Mouse (Mus musculus): ENCODE measurements at regions not wholly inside any gene's neighbourhood (a gene's known extent, or its start where the extent isn't known, plus 50 kb on each side); places are given as distances from the start of the nearest gene placed in this dataset.

DNA sequence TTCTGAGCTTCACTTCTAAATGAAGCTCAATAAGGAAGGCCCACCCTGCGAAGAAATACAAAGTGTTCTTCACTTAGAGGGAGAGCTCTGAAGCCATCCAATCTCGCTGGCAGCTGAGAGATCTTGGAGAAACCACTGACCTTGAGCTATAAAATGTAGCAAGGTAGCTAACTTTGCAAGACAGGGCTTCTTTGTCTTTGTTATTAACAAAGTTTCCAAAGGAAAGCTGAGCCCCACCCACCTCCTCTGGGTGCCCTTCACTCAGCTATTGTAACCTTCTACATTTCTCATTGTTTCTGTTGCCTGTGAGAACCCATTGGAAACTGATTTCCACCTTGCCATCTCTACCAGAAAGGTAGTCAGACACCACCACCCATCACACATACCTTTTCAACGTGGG, 57.2 kb upstream of the Usp9x start:
- no peak for DNase-seq (ENCODE audit: low spot score)

DNA sequence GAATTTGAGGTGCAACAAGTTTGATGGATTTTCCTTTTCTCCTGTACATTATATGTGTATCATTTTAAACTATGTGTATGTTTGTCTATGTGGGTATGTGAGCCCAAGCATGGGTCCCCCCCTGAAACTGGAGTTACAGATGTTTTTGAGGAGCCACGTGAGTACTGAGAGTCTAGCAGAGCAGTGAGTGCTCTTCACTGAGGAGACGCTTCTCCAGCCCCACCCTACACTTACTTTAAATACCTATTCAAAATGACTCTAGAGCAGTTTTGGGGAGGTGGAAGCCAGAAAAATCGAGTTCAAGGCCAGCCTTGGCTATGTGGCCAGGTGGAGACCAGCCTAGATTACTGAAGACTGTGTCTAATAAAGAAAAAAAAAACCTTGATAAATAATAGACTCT, 58.2 kb upstream of the Usp9x start:
- DNase-seq (ENCODE audit: low spot score): no peak

GRCm38 (mm10) chrX:12990777-12991176, 80.5 kb upstream of the Usp9x start:
- DNase-seq (ENCODE audit: low spot score): no peak

- DNase-seq (ENCODE audit: low spot score): no peak
Measured at GRCm38 (mm10) chrX:12977676-12978075, 93.6 kb upstream of the Usp9x start.

DNA sequence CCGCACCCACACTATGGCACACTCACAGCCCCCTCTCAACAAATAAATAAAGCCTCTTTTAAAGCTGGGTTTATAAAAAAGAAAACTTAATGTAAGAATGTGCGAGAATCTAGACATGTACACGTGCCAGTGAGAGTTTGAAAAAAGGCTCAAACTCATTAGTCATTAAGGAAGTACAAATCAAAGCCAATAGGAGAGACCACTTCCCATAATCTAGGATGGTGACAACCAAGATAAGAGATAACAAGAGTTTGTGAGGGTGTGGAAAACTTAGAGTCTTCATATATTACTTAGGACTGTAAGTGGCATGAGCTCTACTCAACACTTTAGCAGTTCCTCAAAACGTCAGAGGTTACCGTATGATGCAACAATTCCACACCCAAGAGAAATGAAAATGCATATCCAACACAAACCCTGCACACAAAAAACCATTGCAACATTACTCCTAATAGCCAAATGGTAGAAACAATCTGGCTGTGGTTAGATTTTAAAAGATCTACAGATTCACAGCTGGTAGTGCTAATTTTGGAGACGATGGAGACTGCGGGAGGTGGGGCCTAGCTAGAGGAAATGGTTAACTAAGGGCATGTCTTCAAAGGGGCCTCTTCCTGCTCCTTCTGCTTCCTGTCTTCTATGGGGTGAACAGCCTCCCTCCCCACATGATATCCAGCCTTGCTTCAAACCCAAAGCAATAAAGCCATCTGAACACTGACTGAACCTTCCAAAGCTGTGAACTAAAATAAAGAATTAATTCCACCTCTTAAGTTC, 102.1 kb upstream of the Usp9x start:
- no peak for DNase-seq (ENCODE audit: low spot score)

DNA sequence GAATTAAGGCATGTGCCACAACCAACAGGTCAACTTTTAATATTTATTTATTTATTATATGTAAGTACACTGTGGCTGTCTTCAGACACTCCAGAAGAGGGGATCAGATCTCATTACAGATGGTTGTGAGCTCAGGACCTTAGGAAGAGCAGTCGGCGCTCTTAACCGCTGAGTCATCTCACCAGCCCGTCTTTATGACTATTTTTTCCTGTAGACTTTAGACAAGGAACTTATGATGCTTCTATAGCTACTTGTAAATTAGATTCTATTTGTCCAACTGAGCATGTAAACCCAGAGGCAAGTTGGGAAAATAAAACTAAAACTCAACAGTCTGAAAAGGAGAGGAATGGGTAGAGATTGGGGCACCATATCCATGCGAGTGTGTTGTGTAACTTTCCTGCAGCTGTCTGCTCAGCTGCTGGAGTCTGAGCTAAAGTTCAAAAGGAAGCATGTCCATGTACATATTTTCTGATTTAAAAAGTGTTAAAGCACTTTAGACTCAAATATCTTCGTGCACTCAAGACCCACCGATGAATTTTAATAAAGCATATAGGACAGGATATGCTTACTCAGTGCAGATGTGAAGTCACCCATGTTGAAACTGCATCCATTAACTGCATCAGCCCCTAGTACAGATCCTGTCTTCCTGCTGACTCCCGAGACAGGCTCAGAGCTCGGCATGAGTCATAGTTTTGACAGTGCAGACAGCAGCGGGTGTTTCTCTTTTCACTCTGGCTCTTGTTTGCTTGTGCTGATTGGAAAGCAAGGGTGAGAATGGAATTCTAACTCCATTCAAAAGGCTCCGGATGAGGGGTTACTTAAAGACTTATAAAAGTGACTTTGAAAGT, 111.6 kb upstream of the Usp9x start:
- no peak for DNase-seq (ENCODE audit: low spot score)

DNA sequence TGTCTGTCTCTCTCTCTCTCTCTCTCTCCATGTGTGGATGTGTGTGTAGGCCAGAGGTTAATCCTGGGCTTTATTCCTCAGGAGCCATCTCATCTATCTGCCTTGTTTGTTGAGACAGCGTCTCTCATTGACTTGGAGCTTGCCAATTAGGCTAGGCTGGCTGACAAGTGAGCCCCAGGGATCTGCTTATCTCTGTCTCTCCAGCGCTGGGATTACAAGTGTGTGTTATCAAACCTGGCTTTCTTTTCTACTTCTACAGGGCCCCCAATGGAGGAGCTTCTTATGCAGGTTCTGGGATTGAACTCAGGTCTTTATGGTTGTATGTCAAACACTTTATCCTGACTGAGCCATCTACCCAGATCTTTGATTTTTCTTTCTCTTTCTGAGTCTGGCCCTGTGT, 112.4 kb upstream of the Usp9x start:
- no peak for DNase-seq (ENCODE audit: low spot score)

DNA sequence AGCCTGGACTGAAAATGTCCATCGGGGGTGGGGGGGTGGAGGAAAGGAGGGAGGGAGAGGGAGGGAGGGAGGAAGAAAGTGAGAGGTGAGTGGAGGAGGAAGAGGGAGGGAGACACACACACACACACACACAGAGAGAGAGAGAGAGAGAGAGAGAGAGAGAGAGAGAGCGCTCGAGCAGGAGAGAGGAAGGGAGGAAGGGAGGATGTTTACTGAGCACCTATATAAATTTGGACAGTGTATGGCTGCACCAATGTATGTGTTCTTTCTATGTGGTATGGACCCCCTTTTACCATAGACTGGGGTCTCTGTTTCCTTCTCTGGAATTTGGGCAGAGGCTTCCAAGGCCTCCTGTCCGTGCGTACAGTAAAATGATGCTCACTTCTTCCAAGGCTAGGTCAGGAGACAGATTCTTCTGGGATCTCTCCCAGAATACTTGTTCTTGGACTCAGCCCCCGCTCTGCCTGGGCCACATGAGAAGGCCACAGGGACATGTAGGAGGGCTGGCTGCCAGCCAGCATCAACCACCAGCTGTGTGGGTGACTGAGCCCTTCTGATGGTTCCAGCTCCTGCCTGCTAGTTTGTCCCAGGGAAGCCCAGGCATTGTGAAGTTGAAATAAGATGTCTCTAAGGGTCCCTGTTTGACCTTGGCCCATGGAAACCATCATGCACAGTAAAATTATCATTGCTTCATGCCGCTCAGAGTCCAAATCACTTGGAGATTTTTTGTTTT, 120.2 kb upstream of the Usp9x start:
- no peak for DNase-seq (ENCODE audit: low spot score)

DNA sequence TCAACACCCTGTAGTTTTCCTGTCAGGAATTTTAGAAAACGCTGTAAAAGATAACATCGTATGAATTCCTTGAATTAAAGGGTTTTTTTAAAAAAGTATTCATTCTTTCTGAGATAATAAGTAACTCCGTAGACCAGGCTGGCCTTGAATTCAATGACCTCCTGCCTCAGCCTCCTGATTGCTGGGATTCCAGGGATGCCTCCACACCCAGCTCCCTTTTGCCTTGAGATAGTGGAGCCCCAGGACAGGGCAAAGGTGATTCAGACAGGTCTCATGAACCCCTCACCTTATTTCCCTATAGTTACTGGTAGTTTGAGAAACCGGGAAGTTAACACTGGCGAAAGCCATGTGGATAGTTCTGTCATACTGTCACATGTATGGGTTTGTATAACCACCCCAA, 128.8 kb upstream of the Usp9x start:
- DNase-seq (ENCODE audit: low spot score): no peak

DNA sequence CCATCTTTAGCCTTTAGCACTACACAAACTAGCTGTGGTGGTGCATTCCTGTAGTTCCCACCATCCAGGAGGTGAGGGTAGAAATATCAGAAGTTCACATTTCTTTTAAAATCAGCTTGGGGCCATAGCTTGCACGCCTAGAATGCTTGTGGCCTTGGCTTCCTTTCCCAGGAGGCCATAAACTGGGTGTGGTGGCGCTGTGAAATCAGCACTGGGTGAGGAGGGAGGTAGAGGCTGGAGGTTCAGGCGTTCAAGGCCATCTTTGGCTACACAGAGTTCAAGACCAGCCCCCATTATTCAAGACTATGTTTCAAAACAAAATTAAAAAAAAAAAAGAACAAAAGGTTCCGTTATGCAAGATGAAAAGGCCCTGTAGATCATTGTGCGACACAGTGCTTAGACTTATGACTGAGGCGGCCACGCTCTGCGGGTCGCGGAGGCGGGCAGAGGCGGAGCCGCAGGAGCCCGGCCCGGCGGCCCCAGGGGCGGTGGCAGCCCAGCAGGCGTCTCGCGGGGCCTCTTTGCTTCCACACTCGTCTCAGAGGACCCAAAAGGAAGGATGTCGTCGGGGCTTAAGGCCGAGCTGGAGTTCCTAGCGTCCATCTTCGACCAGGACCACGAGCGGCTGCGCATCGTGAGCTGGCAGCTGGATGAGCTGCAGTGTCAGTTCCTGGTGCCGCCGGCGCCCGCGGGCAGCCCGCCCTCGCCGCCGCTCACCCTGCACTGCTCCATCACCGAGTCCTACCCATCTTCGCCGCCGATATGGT, 134.7 kb upstream of the Usp9x start:
- no peak for DNase-seq (ENCODE audit: low spot score)

DNA sequence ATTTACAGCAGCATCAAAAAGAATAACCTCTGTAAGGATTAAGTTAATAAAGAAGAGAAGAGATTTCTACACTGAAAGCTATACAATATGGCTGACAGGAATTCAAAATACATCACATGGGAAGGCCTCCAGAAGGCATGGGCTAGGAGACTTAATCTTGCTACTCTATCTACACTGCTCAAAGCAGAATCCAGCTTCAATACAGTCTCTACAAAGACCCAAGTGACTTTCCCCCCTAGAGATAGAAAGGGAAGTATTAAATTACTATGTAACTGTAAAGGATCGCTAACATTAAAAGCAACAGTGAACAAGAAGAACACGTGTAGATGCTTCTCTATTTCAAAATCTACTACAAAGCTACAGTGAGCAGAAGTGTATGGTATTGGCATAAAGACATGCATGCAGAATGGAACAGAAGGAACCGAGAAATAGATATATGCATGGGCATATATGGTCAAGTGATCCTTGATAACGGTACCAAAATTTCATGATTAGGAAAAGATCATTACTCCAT, 137.9 kb upstream of the Usp9x start:
- no peak for DNase-seq (ENCODE audit: low spot score)

DNA sequence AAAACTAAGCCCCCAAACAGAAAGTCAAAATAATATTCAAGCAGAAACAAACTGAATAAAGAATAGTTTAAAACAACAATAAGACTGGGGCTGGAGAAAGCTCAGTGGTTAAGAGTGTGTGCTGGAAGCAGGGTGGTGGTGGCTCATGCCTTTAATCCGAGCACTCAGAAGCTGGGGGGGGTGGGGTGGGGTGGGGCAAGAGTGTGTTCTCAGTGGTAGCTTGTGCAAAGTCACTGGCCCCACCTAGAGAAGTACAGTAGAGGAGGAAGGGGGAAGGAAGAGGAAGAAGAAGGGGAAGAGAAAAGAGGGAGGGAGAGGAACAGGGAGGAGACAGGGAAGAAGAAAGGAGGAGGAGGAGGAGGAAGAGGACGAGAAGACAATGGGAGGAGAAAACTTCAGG, 141.1 kb upstream of the Usp9x start:
- no peak for DNase-seq (ENCODE audit: low spot score)

DNA sequence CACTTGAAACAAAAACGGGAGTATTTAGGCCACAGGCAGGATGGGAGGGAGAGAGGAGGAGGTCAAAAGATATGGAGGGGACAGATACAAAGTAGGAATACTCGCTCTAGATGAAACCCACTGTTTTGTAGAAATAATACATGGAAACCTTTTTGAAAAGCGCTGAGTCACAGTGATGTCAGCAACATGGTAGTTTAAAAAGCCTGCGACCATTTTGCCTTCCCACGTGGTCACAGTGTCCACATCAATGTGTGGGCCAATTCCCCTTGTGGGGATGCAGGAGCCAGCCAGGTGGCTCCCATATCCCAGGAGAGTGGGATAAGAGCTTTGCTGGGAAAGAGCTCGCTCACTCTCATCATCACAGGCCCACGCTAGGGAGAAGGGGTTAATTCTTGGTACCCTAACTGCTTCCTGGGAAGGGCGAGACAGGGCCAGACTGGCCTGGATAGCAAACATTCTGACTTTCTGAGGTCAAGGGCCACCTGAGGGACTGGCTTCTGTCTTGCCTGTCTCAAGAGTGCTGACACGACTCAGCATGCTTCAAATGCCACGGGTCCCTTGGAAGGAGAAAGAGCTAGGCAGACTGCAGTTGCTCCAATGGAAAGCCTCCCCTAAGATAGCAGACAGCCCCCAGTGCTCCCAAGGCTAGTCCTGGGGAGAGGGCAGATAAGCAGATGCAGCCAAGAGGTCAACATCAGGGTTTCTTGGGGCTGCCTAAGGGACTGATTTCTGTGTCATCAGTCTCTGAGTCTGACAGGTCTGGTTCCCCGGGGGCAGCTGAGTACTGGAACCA, 143.3 kb upstream of the Usp9x start:
- DNase-seq (ENCODE audit: low spot score): no peak

DNA sequence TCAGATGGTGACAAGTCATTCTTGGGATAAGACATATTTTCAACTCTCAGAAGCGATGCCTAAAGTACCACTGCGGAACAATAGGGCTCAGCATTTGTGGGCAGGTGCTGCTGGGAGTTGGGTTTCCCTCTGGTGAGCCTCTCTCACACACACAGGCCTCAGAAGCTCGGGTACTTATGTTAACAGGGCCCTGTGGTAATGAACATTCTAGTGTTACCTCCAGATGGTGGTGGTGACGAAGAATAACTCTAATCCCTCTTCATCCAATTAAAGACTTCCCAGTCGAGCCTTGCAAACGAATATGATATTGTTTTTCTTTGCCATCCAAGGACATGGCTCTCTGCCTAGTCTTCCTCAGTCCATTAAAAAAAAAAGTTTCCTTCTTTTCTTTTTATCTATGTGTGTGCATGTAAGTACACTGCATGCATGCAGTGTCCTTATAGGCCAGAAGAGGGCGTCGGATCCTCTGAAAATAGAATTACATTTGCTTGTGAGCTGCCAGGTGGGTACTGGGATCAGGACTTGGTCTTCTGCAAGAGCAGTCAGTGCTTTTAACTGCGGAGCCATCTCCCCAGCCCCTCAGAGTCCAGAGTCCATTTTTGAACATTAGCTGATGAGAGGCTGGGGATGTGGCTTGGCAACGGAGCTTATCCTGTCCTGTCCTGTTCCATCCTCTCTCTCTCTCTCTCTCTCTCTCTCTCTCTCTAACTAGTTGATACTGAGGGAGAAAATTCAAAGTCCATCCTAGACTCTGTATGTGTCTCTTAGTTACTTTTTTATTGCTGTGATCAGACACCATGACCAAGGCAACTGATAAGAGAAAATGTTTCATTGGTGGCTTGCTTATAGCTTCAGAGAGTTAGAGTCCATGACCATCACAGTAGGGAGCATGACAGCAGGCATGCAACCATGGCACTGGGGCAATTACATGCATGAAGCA, 146.3 kb upstream of the Usp9x start:
- DNase-seq (ENCODE audit: low spot score): no peak

- DNase-seq (ENCODE audit: low spot score): no peak
Measured at GRCm38 (mm10) chrX:12919576-12919975, 151.7 kb upstream of the Usp9x start.

GRCm38 (mm10) chrX:12917105-12917504, 154.2 kb upstream of the Usp9x start:
- DNase-seq (ENCODE audit: low spot score): no peak

DNA sequence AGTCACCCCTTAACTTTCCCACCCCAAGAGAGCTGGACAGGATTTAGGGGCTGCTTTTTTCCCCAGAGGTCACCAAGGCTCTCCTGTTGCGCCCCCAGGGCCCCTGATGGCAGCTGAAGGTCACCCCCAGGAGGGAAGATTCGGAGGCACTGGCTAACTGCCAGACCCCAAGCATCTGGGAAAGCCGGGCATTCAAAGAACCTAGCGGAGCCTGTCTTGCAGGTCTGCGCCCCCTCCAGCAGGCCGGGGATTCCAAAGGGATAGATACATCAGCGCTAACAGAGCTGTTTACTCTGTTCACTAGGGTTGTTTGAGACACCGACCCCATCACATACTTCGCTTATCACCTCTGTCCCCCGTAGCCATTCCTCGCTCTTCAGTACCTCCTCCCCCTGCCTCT, 154.6 kb upstream of the Usp9x start:
- no peak for DNase-seq (ENCODE audit: low spot score)

- DNase-seq (ENCODE audit: low spot score): no peak
Measured at GRCm38 (mm10) chrX:12900256-12900655, 138.4 kb upstream of the Med14 start.

- no peak for DNase-seq (ENCODE audit: low spot score)
Measured at GRCm38 (mm10) chrX:12891468-12891867, 129.6 kb upstream of the Med14 start.

GRCm38 (mm10) chrX:12889482-12889808, 127.6 kb upstream of the Med14 start:
- no peak for DNase-seq (ENCODE audit: low spot score)

Data from c-Kit-positive CD71-positive TER-119-positive erythroid progenitor cells, embryonic 14.5 days (primary cell).